Mouse (Mus musculus) heart, embryonic 14.5 days (tissue): ENCODE data around the gene Aox1. TPM values are rescaled to one million over a fixed set of nuclear protein-coding genes. Genes with fewer than 3 reads are reported as not detected.

ENCODE experiments used
- polyA plus RNA-seq: library from polyadenylated mRNA; unstranded; fragments of >200 nt; fragmentation: Nextera tagmentation; extraction: Ambion mirVana; gene quantifications from 2 replicates; pipeline ENCODE4 v1.2.1, GENCODE M21; 2014

Gene Aox1
- polyA plus RNA-seq, 1 experiment from 2014 or later, result 0.89 TPM

Other genes with a start within 250 kb of the Aox1 start
- gene Sgo2a, start 34.0 kb upstream of the Aox1 start, polyA plus RNA-seq, result 18.1 and 18.8 TPM in 2 replicates
- gene Kctd18, start 11.0 kb upstream of the Aox1 start, polyA plus RNA-seq, result 11.1 and 11.3 TPM in 2 replicates
- gene Aox3, start 83.2 kb downstream of the Aox1 start, polyA plus RNA-seq, result 0.05 TPM in 1 of 2 replicates, not detected in the other
- 0.24 and 0.49 TPM in 2 replicates for gene Aox4, start 180.5 kb downstream of the Aox1 start, polyA plus RNA-seq
- not detected in 2 replicates for gene Aox2, start 248.4 kb downstream of the Aox1 start, polyA plus RNA-seq